Mouse (Mus musculus): ENCODE data around the gene Suv39h2.
A peak's percentile ranks its signal among the peaks of the same experiment; 100 is the strongest.

The Suv39h2 gene

GRCm38 (mm10) chr2:3422548-3422947 is 52.3 kb downstream of the Suv39h2 start, which contains the start of gene Meig1:
Meig1 (minus strand) TSS chr2:3422648.
- DNase-seq (ENCODE audit: low read depth), result no peak

- DNase-seq (ENCODE audit: low read depth), result no peak
These were observed 54.7 kb downstream of the Suv39h2 start for GRCm38 (mm10) chr2:3420157-3420556.

GRCm38 (mm10) chr2:3418883-3419431 is 55.9 kb downstream of the Suv39h2 start:
- DNase-seq (ENCODE audit: low read depth), result peak; percentile 76

- no peak for DNase-seq (ENCODE audit: low read depth)
These were observed 59.2 kb downstream of the Suv39h2 start for GRCm38 (mm10) chr2:3415676-3416075.

- DNase-seq (ENCODE audit: low read depth), result no peak
These were observed 60.6 kb downstream of the Suv39h2 start for GRCm38 (mm10) chr2:3414241-3414640.

GRCm38 (mm10) chr2:3407756-3408155 is 67.1 kb downstream of the Suv39h2 start:
- no peak for DNase-seq (ENCODE audit: low read depth)

GRCm38 (mm10) chr2:3405981-3406380 is 68.8 kb downstream of the Suv39h2 start:
- no peak for DNase-seq (ENCODE audit: low read depth)
